Mouse (Mus musculus): Measurements from ENCODE around the gene Gm11213.

DNA sequence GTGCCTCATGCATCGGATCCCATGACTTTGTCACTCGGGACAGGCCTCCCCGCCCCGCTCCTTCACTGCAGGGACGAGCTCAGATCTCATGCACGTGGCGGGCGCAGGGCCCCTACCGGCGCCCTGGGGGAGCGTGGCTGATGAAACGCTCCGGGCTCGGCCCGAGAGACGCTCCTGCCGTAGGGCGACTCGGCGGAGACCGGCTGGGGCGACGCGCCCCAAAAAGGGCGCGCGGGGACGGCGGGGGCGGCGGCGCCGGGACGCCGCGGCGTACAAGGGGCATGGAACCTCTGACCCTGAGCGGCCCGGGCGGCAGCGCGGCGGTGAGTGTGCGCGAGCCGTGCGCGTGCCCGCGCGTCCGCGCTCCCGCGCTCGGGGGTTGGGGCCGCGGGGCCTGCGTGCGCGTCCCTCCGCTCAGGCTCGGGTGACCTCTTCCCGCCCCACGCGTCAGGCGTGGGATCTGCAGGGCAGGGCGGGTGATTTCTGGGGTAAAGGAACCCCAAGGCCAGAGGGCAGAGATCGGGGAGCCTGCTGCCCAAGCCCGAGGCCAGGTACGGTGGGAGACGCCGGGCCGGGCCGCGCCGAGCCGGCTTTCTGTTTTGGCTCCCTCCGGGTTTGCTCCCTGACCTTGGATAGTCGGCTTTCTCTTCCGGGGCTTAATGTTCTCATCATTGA lies 46.5 kb downstream of the Gm11213 start, which contains the start of gene Tmem268:
- TF ChIP-seq CTCF (IDR thresholded peaks at IDR 0.05; ENCODE audit: control insufficient read depth, insufficient read depth, insufficient replicate concordance, low read depth, low read length): no peak
- TF ChIP-seq POLR2A (IDR thresholded peaks at IDR 0.05; ENCODE audit: control insufficient read depth, low read depth, low read length): peak; percentile 65; the same call in 1 of the 2 replicates
